Mouse (Mus musculus) monocyte, adult 2 months (primary cell): ENCODE data around the gene Rundc3a.

Source experiments
- DNase-seq, 2 experiments: peaks; one replicate each; pipeline ENCODE4 v3.0.0; 2022; ENCODE audit warnings: low spot score in 2 of 2, low read depth in 1 of 2

The Rundc3a gene

DNA sequence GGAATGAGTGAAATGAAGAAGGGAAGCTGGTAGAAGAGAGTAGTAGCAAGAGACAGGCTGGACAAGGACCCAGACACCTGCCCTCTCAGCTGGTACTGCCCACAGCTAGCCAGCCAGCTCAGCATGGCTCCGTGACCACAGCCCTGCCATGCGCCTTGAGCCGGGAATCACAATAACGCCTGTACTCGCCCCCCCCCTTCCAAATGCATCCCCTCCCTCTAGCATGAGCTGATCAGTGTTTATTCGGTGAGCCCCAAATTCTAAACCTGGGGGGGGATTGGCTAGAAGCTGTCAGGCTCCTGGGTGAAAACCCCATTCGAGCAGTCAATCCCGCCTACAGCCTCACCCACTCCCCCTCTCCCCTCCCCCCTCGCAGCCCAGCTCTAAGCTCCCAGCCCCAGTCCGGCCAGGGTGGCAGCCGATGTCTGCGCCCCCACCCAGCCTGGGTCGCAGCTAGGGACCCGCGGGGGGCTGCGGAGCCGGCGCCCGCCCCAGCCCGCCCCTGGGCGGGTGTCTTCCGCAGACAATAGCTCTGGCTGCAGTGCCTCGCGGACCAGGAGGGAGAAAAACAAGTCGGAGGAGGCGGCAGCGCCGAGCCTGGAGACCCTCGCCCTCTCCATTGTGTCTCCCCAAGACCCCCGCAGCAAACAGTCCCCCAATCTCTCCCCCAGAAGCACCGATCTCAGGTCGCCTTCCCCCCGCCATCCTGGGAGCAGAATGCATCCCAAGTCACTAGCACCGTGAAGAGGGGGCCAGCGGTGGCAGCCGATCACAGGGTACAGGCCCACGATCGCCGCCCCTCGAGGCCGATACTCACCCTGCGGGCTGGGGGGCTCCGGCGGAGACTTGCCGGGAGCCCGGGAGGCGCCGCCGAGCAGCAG, 53.6 kb downstream of the Rundc3a start:
- DNase-seq, result no peak

- no peak for DNase-seq
Measured at GRCm38 (mm10) chr11:102447497-102447896, 54.3 kb downstream of the Rundc3a start, which contains the start of gene Fam171a2. Gene Fam171a2, minus strand, starts transcription at chr11:102447682.

- no peak for DNase-seq
Measured at GRCm38 (mm10) chr11:102448327-102448726, 55.1 kb downstream of the Rundc3a start.

DNA sequence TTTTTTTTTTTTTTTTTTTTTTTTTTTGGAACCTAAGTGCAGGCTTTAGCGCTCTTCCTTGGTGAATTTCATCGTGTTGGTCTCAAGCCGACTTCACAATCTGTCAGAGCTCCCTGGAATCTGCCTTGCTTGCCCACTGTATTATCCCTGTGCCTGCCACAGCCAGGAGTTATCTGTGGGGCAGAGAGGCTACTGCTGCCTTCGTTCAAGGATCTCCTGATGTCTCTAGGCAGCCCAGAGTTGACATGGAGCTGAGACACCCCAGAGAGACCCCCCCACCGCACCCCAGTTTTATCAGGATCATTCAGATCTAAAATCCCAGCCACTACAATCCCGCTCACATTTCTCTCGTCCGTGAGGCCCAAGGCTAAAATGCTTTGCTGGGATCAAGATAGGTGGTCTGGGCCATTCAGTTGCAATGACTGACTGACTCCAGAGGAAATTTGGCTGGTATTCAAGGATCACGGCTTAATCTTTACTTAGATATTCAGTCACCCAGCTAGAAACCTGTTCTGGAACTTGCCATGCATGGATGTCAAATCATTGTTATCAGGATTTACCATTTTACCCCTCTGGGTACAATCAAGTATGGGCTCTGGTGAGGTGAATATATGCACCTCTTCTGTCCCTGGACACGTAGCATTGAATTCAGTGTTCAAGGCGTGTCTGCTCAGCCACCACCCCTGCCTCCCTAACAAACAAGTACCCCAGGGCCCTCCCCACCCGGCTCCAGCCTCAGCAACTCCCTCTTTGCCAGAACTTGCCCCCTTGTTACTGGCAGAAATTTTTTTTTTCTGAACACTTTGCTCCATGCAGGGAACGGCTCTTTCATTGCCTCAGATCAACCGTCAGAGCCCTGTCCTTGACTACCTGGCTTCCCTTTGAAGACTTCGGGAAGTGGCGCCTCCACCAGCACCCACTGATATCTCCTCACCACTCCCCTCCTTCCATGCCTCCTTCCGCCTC, 56.1 kb downstream of the Rundc3a start:
- DNase-seq, result no peak
